Mouse (Mus musculus): ENCODE results near the gene Gipc3. TPM values are rescaled to one million over a fixed set of nuclear protein-coding genes. Genes with fewer than 3 reads are reported as not detected.

Gipc3 gene
- polyA plus RNA-seq, 1 experiment from 2014 or later = 0.07 TPM

GRCm38 (mm10) chr10:81295185-81295584, 47.9 kb downstream of the Gipc3 start:
- Histone ChIP-seq H3K4me2 (ENCODE audit: low read length) (no peak overlapping the region), H3K4me1 (replicated peaks; ENCODE audit: insufficient read depth, low read length) (peaks cover 42% of the 10 kb centered on the region), H3K9ac (ENCODE audit: low read depth, low read length) (no peak overlapping the region), H3K4me3 (replicated peaks; ENCODE audit: low read depth, low read length) (no peak overlapping the region), H3K36me3 (ENCODE audit: insufficient read depth, low read length) (no peaks in the 10 kb centered on the region), H3K27me3 (ENCODE audit: insufficient read depth, low read length) (no peaks in the 10 kb centered on the region), H3K9me3 (replicated peaks; ENCODE audit: low read length) (no peaks in the 10 kb centered on the region), H3K27ac (no peak overlapping the region)
- no peak for TF ChIP-seq CTCF (IDR thresholded peaks at IDR 0.05; ENCODE audit: low read depth)
- DNase-seq (ENCODE audit: low spot score) (no peak), ATAC-seq (replicated peaks; ENCODE audit: low FRiP score, low read depth) (no peak)
- 89% methylated on average over 6 of the region's 6 CpGs for WGBS

GRCm38 (mm10) chr10:81294442-81294841, 48.6 kb downstream of the Gipc3 start:
- peaks cover 37% of the 10 kb centered on the region for H3K4me1 ChIP-seq (replicated peaks; ENCODE audit: insufficient read depth, low read length)
- H3K36me3 ChIP-seq (ENCODE audit: insufficient read depth, low read length) = no peaks in the 10 kb centered on the region
- H3K9ac ChIP-seq (ENCODE audit: low read depth, low read length) = peak overlapping the region; percentile 91; the same call in 1 of the 2 replicates
- no peak overlapping the region; the same call in 1 of the 2 replicates for H3K27ac ChIP-seq
- 27% methylated on average over 8 of the region's 8 CpGs for WGBS
- H3K27me3 ChIP-seq (ENCODE audit: insufficient read depth, low read length) = no peaks in the 10 kb centered on the region
- DNase-seq (ENCODE audit: low spot score) (no peak), ATAC-seq (replicated peaks; ENCODE audit: low FRiP score, low read depth) (no peak)
- H3K9me3 ChIP-seq (replicated peaks; ENCODE audit: low read length) = no peaks in the 10 kb centered on the region
- H3K4me3 ChIP-seq (replicated peaks; ENCODE audit: low read depth, low read length) = peak overlapping the region; percentile 88
- no peak for TF ChIP-seq CTCF (IDR thresholded peaks at IDR 0.05; ENCODE audit: low read depth)
- peak overlapping the region; percentile 98 for H3K4me2 ChIP-seq (ENCODE audit: low read length)

- no peak for TF ChIP-seq CTCF (IDR thresholded peaks at IDR 0.05; ENCODE audit: low read depth)
- DNase-seq (ENCODE audit: low spot score) = no peak
- H3K9me3 ChIP-seq (replicated peaks; ENCODE audit: low read length) = no peaks in the 10 kb centered on the region
- H3K36me3 ChIP-seq (ENCODE audit: insufficient read depth, low read length) = no peaks in the 10 kb centered on the region
- 2% methylated on average over 25 of the region's 25 CpGs for WGBS
- H3K4me2 ChIP-seq (ENCODE audit: low read length) = peak overlapping the region; percentile 98
- peak overlapping the region; percentile 94 for H3K27ac ChIP-seq
- no peaks in the 10 kb centered on the region for H3K27me3 ChIP-seq (ENCODE audit: insufficient read depth, low read length)
- no peak for ATAC-seq (replicated peaks; ENCODE audit: low FRiP score, low read depth)
- H3K4me1 ChIP-seq (replicated peaks; ENCODE audit: insufficient read depth, low read length) = peaks cover 30% of the 10 kb centered on the region
- peak overlapping the region; percentile 88 for H3K4me3 ChIP-seq (replicated peaks; ENCODE audit: low read depth, low read length)
- peak overlapping the region; percentile 91 for H3K9ac ChIP-seq (ENCODE audit: low read depth, low read length)
Observed at GRCm38 (mm10) chr10:81293334-81294030, 49.6 kb downstream of the Gipc3 start.

- no peaks in the 10 kb centered on the region for H3K9me3 ChIP-seq (replicated peaks; ENCODE audit: low read length)
- H3K27ac ChIP-seq = peak within 1 kb of the TSS; percentile 94
- H3K4me2 ChIP-seq (ENCODE audit: low read length) = peak within 1 kb of the TSS; percentile 98
- peak within 1 kb of the TSS; percentile 91 for H3K9ac ChIP-seq (ENCODE audit: low read depth, low read length)
- H3K36me3 ChIP-seq (ENCODE audit: insufficient read depth, low read length) = no peaks in the 10 kb centered on the region
- H3K4me1 ChIP-seq (replicated peaks; ENCODE audit: insufficient read depth, low read length) = peaks cover 23% of the 10 kb centered on the region
- DNase-seq (ENCODE audit: low spot score) (peak; percentile 100), ATAC-seq (replicated peaks; ENCODE audit: low FRiP score, low read depth) (peak; percentile 95)
- WGBS = under 1% methylated on average over 75 of the region's 80 CpGs
- H3K4me3 ChIP-seq (replicated peaks; ENCODE audit: low read depth, low read length) = peak within 1 kb of the TSS; percentile 88
- TF ChIP-seq CTCF (IDR thresholded peaks at IDR 0.05; ENCODE audit: low read depth) = peak; percentile 91
- no peaks in the 10 kb centered on the region for H3K27me3 ChIP-seq (ENCODE audit: insufficient read depth, low read length)
Observed at GRCm38 (mm10) chr10:81292554-81293333, 50.3 kb downstream of the Gipc3 start, which contains the start of gene Pip5k1c. Gene Pip5k1c, plus strand, starts transcription at chr10:81292963.

- H3K36me3 ChIP-seq (ENCODE audit: insufficient read depth, low read length) = no peaks in the 10 kb centered on the region
- 68% methylated on average over 9 of the region's 9 CpGs for WGBS
- H3K4me1 ChIP-seq (replicated peaks; ENCODE audit: insufficient read depth, low read length) = peaks cover 15% of the 10 kb centered on the region
- peak within 1 kb of the TSS; percentile 41 for H3K4me2 ChIP-seq (ENCODE audit: low read length)
- TF ChIP-seq CTCF (IDR thresholded peaks at IDR 0.05; ENCODE audit: low read depth) = no peak
- peak within 1 kb of the TSS; percentile 37; the same call in 1 of the 2 replicates for H3K9ac ChIP-seq (ENCODE audit: low read depth, low read length)
- no peaks in the 10 kb centered on the region for H3K9me3 ChIP-seq (replicated peaks; ENCODE audit: low read length)
- no peaks in the 10 kb centered on the region for H3K27me3 ChIP-seq (ENCODE audit: insufficient read depth, low read length)
- DNase-seq (ENCODE audit: low spot score) = no peak
- ATAC-seq (replicated peaks; ENCODE audit: low FRiP score, low read depth) = no peak
- peak within 1 kb of the TSS; percentile 18; the same call in 1 of the 2 replicates for H3K4me3 ChIP-seq (replicated peaks; ENCODE audit: low read depth, low read length)
- peak within 1 kb of the TSS; percentile 54 for H3K27ac ChIP-seq
Observed at GRCm38 (mm10) chr10:81291511-81292104, 51.5 kb downstream of the Gipc3 start, which contains the start of gene Tjp3. Gene Tjp3, minus strand, starts transcription at chr10:81291581.
